Mouse (Mus musculus): ENCODE measurements around the gene Aox1. TPM values are rescaled to one million over a fixed set of nuclear protein-coding genes. Genes with fewer than 3 reads are reported as not detected.

Aox1 gene
- 48.0 TPM for polyA plus RNA-seq (2014; fragmentation: Illumina TruSeq; extraction: RNeasy Lipid Tissue Mini Kit (QIAGEN cat#74804); ENCODE audit: low read depth, low replicate concordance)

DNA sequence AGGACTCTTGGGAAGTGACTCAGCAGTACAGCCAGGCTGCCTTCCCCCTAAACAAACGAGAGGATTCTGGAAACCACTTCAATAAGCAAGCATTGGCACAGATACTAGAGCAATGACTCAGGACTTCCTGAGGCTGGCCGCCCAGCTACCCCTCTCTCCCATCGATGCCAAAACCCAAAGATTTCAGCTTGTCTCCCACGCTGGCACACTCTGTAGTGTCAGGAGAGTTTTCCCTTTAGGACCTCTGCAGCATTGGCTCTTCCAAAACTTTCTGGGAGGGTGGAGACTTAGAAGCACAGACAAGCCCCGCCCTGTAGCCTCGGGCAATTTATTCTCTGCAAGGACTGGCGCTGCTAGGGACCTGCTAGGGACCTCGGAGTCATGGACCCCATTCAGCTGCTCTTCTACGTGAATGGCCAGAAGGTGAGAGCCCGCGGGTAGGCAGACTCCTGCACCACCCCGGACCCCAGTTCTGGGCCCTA is at the start of gene Aox1:
Aox1 (plus strand) TSS at position 296 of the 482 bp plus-strand sequence.

DNA sequence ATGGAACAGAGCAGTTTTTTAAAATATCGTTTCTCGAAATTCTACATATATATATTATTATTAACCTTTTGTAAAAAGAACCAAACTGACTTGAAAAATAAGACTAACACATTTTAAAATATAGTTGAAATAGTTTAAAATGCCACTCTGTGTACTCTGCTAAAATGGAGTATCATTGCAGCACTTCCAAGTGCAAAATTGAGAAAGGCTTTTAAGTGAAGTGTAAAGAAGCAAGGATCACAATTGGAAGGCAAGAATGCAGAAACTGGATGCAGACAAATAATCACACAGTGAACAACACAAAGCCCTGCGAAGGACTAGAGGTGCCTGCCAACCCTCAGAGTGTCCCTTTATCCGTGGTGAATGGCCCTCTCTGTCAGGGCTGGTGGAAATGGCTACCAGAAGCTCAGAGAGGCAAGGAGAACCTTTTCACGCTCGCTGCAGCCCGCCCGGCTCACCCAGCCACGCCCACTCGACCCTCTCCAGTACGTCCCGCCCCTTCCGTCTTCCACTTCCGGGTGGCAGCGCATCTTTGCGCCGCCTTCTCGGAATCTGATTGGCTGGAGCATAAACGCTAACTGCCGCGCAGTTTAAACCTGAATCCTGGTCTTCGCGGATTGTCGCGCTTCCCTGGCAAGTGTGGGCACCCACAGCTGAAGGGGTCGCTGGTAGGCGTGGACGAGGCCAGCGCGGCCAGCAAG is 34.1 kb upstream of the Aox1 start, which contains the start of gene Sgo2a:
Sgo2a (plus strand) TSS at position 540 of the 701 bp plus-strand sequence.

DNA sequence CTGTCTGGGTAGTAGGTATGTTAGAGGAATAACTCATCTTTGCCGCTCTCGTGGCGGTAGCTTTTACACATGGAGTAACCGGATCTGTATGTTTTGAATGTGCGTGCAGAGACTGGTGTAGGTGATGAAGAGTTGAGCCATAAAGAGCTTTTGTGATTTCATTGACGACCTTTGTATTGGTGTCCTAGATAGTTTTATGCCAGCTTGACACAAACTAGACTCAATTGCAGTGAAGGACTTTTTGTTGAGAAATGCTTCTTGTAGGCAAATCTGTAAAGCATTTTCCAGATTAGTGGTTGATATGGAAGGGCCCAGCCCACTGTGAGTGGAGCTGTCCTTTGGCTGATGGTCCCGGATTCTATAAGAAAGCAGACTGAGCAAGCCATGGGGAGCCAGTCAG is 10.9 kb upstream of the Aox1 start, which contains the start of gene Kctd18:
Kctd18 (minus strand) TSS at position 101 of the 400 bp plus-strand sequence.

DNA sequence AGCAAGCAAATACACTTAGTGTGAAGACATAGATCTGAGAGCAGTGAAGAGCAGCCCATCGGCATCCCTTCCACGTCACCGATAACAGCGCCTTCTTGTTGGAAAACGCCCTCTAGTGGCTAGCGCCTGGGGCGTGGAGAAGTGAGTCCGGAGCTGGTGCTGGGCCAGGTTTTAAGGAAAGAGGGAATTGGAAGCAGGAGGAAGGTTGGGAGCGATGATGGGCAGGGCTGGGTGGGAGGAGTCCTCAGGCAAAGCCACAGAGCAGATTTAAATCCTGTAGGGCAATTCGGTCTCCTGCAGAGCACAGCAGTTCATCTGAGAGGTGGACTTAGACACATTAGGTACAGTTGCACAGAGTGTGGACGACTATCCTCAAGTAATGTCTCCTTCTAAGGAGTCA is 83.1 kb downstream of the Aox1 start, which contains the start of gene Aox3:
Aox3 (plus strand) TSS at position 251 of the 400 bp plus-strand sequence.

Other genes starting within 250 kb of the Aox1 start
- gene Sgo2a, start 34.0 kb upstream of the Aox1 start, polyA plus RNA-seq (2014; fragmentation: Illumina TruSeq; extraction: RNeasy Lipid Tissue Mini Kit (QIAGEN cat#74804); ENCODE audit: low read depth, low replicate concordance), result 4.7 TPM
- 25.0 TPM for gene Kctd18, start 11.0 kb upstream of the Aox1 start, polyA plus RNA-seq (2014; fragmentation: Illumina TruSeq; extraction: RNeasy Lipid Tissue Mini Kit (QIAGEN cat#74804); ENCODE audit: low read depth, low replicate concordance)
- 4.4 TPM for gene Aox3, start 83.2 kb downstream of the Aox1 start, polyA plus RNA-seq (2014; fragmentation: Illumina TruSeq; extraction: RNeasy Lipid Tissue Mini Kit (QIAGEN cat#74804); ENCODE audit: low read depth, low replicate concordance)
- not detected for gene Aox4, start 180.5 kb downstream of the Aox1 start, polyA plus RNA-seq (2014; fragmentation: Illumina TruSeq; extraction: RNeasy Lipid Tissue Mini Kit (QIAGEN cat#74804); ENCODE audit: low read depth, low replicate concordance)
- gene Aox2, start 248.4 kb downstream of the Aox1 start, polyA plus RNA-seq (2014; fragmentation: Illumina TruSeq; extraction: RNeasy Lipid Tissue Mini Kit (QIAGEN cat#74804); ENCODE audit: low read depth, low replicate concordance), result 1.1 TPM